Mouse (Mus musculus) stomach, postnatal 0 days (tissue): ENCODE measurements around the gene Tespa1.

ENCODE experiments used
- CTCF ChIP-seq: IDR thresholded peaks from 2 replicates; pipeline ENCODE4 v1.5.1; 2016; ENCODE audit warnings: antibody characterized with exemption, low read depth, mild to moderate bottlenecking, moderate library complexity
- EP300 ChIP-seq: optimal IDR thresholded peaks from 2 replicates; pipeline ENCODE3; 2016; ENCODE audit warnings: antibody characterized with exemption

GRCm38 (mm10) chr10:130336385-130336784, 13.7 kb downstream of the Tespa1 start:
- TF ChIP-seq CTCF: no peak
- no peak for TF ChIP-seq EP300
